ENCODE assay signal across 9 mouse cellular contexts in the genomic region with DNA sequence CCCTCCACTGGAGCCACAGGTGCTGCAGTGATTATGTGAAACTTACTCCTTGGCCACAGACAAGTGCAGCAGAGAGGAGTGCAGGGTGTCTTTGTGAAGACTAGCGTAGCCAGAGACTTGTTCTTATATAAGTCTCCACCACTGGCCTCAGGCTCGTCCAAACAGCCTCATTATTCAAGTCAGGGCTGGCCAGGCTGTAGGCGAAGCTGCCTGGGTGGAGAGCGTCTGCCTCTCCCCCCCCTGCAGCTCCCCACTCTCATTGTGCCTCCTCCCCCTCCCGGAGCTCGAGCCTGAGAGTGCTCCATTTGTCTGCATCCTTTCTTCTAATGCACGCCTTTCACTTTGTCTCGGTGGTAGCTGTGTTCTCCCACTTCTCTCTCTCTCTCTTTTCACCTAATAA.
DNase-seq lines count a peak whose midpoint lies in the region; ATAC-seq lines count a peak whose summit lies in the region.
"Had no signal": no experiment of that assay in that cellular context is flagged by ENCODE, and none has a peak within 500 bp of the region (broad histone marks: within the 10 kb centered on the region; RNA-seq: fewer than 3 reads in every experiment).

No protein-coding gene starts in this region.

- no peak overlapping the region for H3K4me2 ChIP-seq in heart, embryonic 12.5 days
- H3K4me2 ChIP-seq in hindbrain, embryonic 11.5 days (replicated peaks; ENCODE audit: low read depth, low read length), result no peak overlapping the region; the same call in 1 of the 2 replicates
- H3K4me2 ChIP-seq in neural tube, embryonic 11.5 days (ENCODE audit: low read depth), result no peak overlapping the region

- ATAC-seq in heart, embryonic 12.5 days (ENCODE audit: insufficient number of reproducible peaks, low FRiP score), result no peak
- ATAC-seq in hindbrain, embryonic 11.5 days (ENCODE audit: low FRiP score), result peak; percentile 72
- ATAC-seq in neural tube, embryonic 11.5 days (ENCODE audit: insufficient read depth, low FRiP score, low TSS enrichment), result peak; percentile 81
- ATAC-seq in megakaryocyte-erythroid progenitor cell, adult 5-6 weeks (replicated peaks; ENCODE audit: low FRiP score, low TSS enrichment, poor library complexity, severe bottlenecking), result no peak

- 0 out of 2 replicates have a peak, but pooled peaks cover 3% of the 10 kb centered on the region for H3K9me3 ChIP-seq in heart, embryonic 12.5 days (replicated peaks)
- H3K9me3 ChIP-seq in hindbrain, embryonic 11.5 days (ENCODE audit: control insufficient read depth, low read length), result peaks cover 3% of the 10 kb centered on the region; the same call in 1 of the 2 replicates
- no peaks in the 10 kb centered on the region for H3K9me3 ChIP-seq in neural tube, embryonic 11.5 days (ENCODE audit: control insufficient read depth, low read length)

- peaks cover 26% of the 10 kb centered on the region for H3K4me1 ChIP-seq in heart, embryonic 12.5 days (replicated peaks)
- H3K4me1 ChIP-seq in hindbrain, embryonic 11.5 days (replicated peaks; ENCODE audit: control insufficient read depth, insufficient read depth, low read length), result peaks cover 8% of the 10 kb centered on the region; the same call in 1 of the 2 replicates
- peaks cover 10% of the 10 kb centered on the region for H3K4me1 ChIP-seq in neural tube, embryonic 11.5 days (ENCODE audit: control insufficient read depth, insufficient read depth, low read length)

- H3K9ac ChIP-seq in heart, embryonic 12.5 days, result no peak overlapping the region
- no peak overlapping the region for H3K9ac ChIP-seq in hindbrain, embryonic 11.5 days (ENCODE audit: low read depth, low read length)
- no peak overlapping the region for H3K9ac ChIP-seq in neural tube, embryonic 11.5 days (ENCODE audit: low read length)

- H3K36me3 ChIP-seq in heart, embryonic 12.5 days, result no peaks in the 10 kb centered on the region
- no peaks in the 10 kb centered on the region for H3K36me3 ChIP-seq in hindbrain, embryonic 11.5 days (ENCODE audit: control insufficient read depth, insufficient read depth, low read length)
- no peaks in the 10 kb centered on the region for H3K36me3 ChIP-seq in neural tube, embryonic 11.5 days (ENCODE audit: control insufficient read depth, insufficient read depth, low read length)

- 16% methylated on average over 8 of the region's 8 CpGs for WGBS in heart, embryonic 12.5 days
- 5% methylated on average over 8 of the region's 8 CpGs for WGBS in hindbrain, embryonic 11.5 days
- WGBS in neural tube, embryonic 11.5 days, result 5% methylated on average over 8 of the region's 8 CpGs

- H3K27ac ChIP-seq in heart, embryonic 12.5 days (ENCODE audit: poor library complexity, severe bottlenecking), result no peak overlapping the region
- no peak overlapping the region for H3K27ac ChIP-seq in hindbrain, embryonic 11.5 days (ENCODE audit: low read depth, low read length)
- no peak overlapping the region for H3K27ac ChIP-seq in neural tube, embryonic 11.5 days (ENCODE audit: low read depth, low read length)
- H3K27ac ChIP-seq: gastrocnemius, adult 2 months had no signal

- peaks cover 20% of the 10 kb centered on the region; the same call in 1 of the 2 replicates for H3K27me3 ChIP-seq in heart, embryonic 12.5 days (replicated peaks)
- H3K27me3 ChIP-seq in hindbrain, embryonic 11.5 days (ENCODE audit: control insufficient read depth, insufficient read depth, low read length), result no peaks in the 10 kb centered on the region
- no peaks in the 10 kb centered on the region for H3K27me3 ChIP-seq in neural tube, embryonic 11.5 days (ENCODE audit: control insufficient read depth, insufficient read depth, low read length)

- no peak overlapping the region for H3K4me3 ChIP-seq in heart, embryonic 12.5 days
- no peak overlapping the region for H3K4me3 ChIP-seq in hindbrain, embryonic 11.5 days (ENCODE audit: low read depth, low read length)
- H3K4me3 ChIP-seq in neural tube, embryonic 11.5 days (ENCODE audit: low read depth, low read length), result no peak overlapping the region
- H3K4me3 ChIP-seq: gastrocnemius, adult 2 months had no signal

- DNase-seq in heart, adult 11 months, result peak; percentile 48
- peak; percentile 42 for DNase-seq in cerebellum, adult 9-11 months
- peak; percentile 57 for DNase-seq in hindbrain, embryonic 11.5 days (ENCODE audit: low spot score)
- peak; percentile 67 for DNase-seq in neural tube, embryonic 11.5 days (ENCODE audit: low spot score)
- no peak for DNase-seq in layer of hippocampus, postnatal 10 days (ENCODE audit: low spot score in 2 of 2)
- no peak for DNase-seq in ovary, adult 18-20 months (ENCODE audit: low spot score)
- DNase-seq: gastrocnemius, adult 2 months had no signal

Comparison
In these comparisons a context has a peak if more than half of its experiments do, and no peak if none do; other contexts are left out.
1. DNase-seq: peak in heart, adult 11 months (single experiment), cerebellum, adult 9-11 months (single experiment), hindbrain, embryonic 11.5 days (single experiment) and neural tube, embryonic 11.5 days (single experiment); none in layer of hippocampus, postnatal 10 days (0 of 2) and ovary, adult 18-20 months (single experiment).
2. ATAC-seq: peak in hindbrain, embryonic 11.5 days (single experiment) and neural tube, embryonic 11.5 days (single experiment); none in heart, embryonic 12.5 days (single experiment) and megakaryocyte-erythroid progenitor cell, adult 5-6 weeks (single experiment).